In genomic region chr4:58926120-58926519, GRCm38 (mm10) we compare ENCODE assay signal across 18 mouse cellular contexts. TPM values are rescaled to one million over a fixed set of nuclear protein-coding genes. Genes with fewer than 3 reads are reported as not detected.
"Had no signal": no experiment of that assay in that cellular context is flagged by ENCODE, and none has a peak within 500 bp of the region (broad histone marks: within the 10 kb centered on the region; RNA-seq: fewer than 3 reads in every experiment).

No protein-coding gene starts in this region.

- H3K4me3 ChIP-seq: lung, embryonic 15.5 days; megakaryocyte, embryonic 14.5 days; midbrain, embryonic 13.5 days; midbrain, embryonic 15.5 days; neural tube, embryonic 12.5 days had no signal

- H3K4me2 ChIP-seq: lung, embryonic 15.5 days; midbrain, embryonic 11.5 days; midbrain, embryonic 13.5 days; midbrain, embryonic 15.5 days; neural tube, embryonic 12.5 days had no signal

- H3K9me3 ChIP-seq: lung, embryonic 15.5 days had no signal

- DNase-seq: lung, adult 2 months; lung, postnatal 14 days; lung, postnatal 36 days; right cerebral cortex, postnatal 14 days; thymus, adult 18-20 months; thymus, postnatal 14 days; thymus, postnatal 36 days had no signal

- H3K36me3 ChIP-seq: lung, embryonic 15.5 days; midbrain, embryonic 13.5 days; midbrain, embryonic 15.5 days; neural tube, embryonic 12.5 days had no signal

- H3K9ac ChIP-seq: liver, embryonic 14.5 days; lung, embryonic 15.5 days; midbrain, embryonic 13.5 days; midbrain, embryonic 15.5 days; neural tube, embryonic 12.5 days had no signal

- ATAC-seq: lung, postnatal 0 days; midbrain, embryonic 13.5 days; midbrain, embryonic 15.5 days had no signal

- H3K4me1 ChIP-seq: lung, embryonic 15.5 days; midbrain, embryonic 13.5 days; midbrain, embryonic 15.5 days; neural tube, embryonic 12.5 days had no signal

- H3K27ac ChIP-seq: liver, embryonic 14.5 days; lung, embryonic 15.5 days; macrophage; midbrain, embryonic 13.5 days; midbrain, embryonic 15.5 days; neural tube, embryonic 12.5 days had no signal

- H3K27me3 ChIP-seq: lung, embryonic 15.5 days; midbrain, embryonic 13.5 days; midbrain, embryonic 15.5 days; neural tube, embryonic 12.5 days had no signal

RNA-seq across cellular contexts. Expression of gene Zkscan16, which starts 17.3 kb away (rescaled TPM):
- total RNA-seq: megakaryocyte progenitor cell, adult 5-6 weeks; monocyte, adult 5-6 weeks had no signal
- polyA plus RNA-seq: lung, adult 2 months; lung, postnatal 0 days; macrophage had no signal
